Mouse (Mus musculus): ENCODE results near the gene Nckipsd. TPM values are rescaled to one million over a fixed set of nuclear protein-coding genes. Genes with fewer than 3 reads are reported as not detected.

The Nckipsd gene
- total RNA-seq, 1 experiment = 17.4 TPM

- Histone ChIP-seq H3K36me3 (ENCODE audit: control insufficient read depth, insufficient read depth, low read length, poor library complexity, severe bottlenecking) (no peaks in the 10 kb centered on the region), H3K9ac (ENCODE audit: insufficient read depth, low read depth, low read length, poor library complexity, severe bottlenecking) (no peak overlapping the region), H3K4me1 (ENCODE audit: control insufficient read depth in 2 of 2, insufficient read depth in 2 of 2, low read length in 2 of 2, poor library complexity in 1 of 2) (peaks cover 0 to 2% of the 10 kb centered on the region in 2 experiments; a peak in 1 of 4 replicates), H3K9me3 (ENCODE audit: control insufficient read depth, insufficient read depth, low read depth, low read length) (no peaks in the 10 kb centered on the region), H3K27ac (ENCODE audit: insufficient read depth, low read depth, low read length, poor library complexity, severe bottlenecking) (no peak overlapping the region), H3K4me3 (ENCODE audit: insufficient read depth in 1 of 2, low read depth in 1 of 2, low read length in 2 of 2, poor library complexity in 1 of 2, severe bottlenecking in 1 of 2) (no peak overlapping the region)
- in situ Hi-C loops (cut with MboI; ENCODE audit: low sequenced_read_pairs in 2 of 2, unreplicated experiment in 2 of 2) = no loop called here
- TF ChIP-seq HCFC1 (IDR thresholded peaks at IDR 0.05; ENCODE audit: borderline replicate concordance, insufficient read depth, low read length) (no peak), ZC3H11A (IDR thresholded peaks at IDR 0.05; ENCODE audit: borderline replicate concordance, low read depth, low read length) (no peak), ZNF384 (IDR thresholded peaks at IDR 0.05; ENCODE audit: low read depth, low read length) (no peak), CHD2 (IDR thresholded peaks at IDR 0.05; ENCODE audit: low read depth, low read length) (no peak)
- no peak for DNase-seq (ENCODE audit: low read depth, low spot score)
These were observed 21.1 kb upstream of the Nckipsd start for GRCm38 (mm10) chr9:108787080-108787479.

GRCm38 (mm10) chr9:108788713-108789112 lies 19.5 kb upstream of the Nckipsd start:
- H3K4me3 ChIP-seq (ENCODE audit: insufficient read depth in 1 of 2, low read depth in 1 of 2, low read length in 2 of 2, poor library complexity in 1 of 2, severe bottlenecking in 1 of 2) = no peak overlapping the region
- in situ Hi-C loops (cut with MboI; ENCODE audit: low sequenced_read_pairs in 2 of 2, unreplicated experiment in 2 of 2) = no loop called here
- no peak for DNase-seq (ENCODE audit: low read depth, low spot score)
- H3K27ac ChIP-seq (ENCODE audit: insufficient read depth, low read depth, low read length, poor library complexity, severe bottlenecking) = no peak overlapping the region
- H3K4me1 ChIP-seq (ENCODE audit: control insufficient read depth in 2 of 2, insufficient read depth in 2 of 2, low read length in 2 of 2, poor library complexity in 1 of 2) = peaks cover 2 to 3% of the 10 kb centered on the region in 2 experiments; a peak in 1 of 4 replicates
- H3K9ac ChIP-seq (ENCODE audit: insufficient read depth, low read depth, low read length, poor library complexity, severe bottlenecking) = no peak overlapping the region
- TF ChIP-seq CHD2 (IDR thresholded peaks at IDR 0.05; ENCODE audit: low read depth, low read length) (no peak), HCFC1 (IDR thresholded peaks at IDR 0.05; ENCODE audit: borderline replicate concordance, insufficient read depth, low read length) (no peak), ZNF384 (IDR thresholded peaks at IDR 0.05; ENCODE audit: low read depth, low read length) (no peak), ZC3H11A (IDR thresholded peaks at IDR 0.05; ENCODE audit: borderline replicate concordance, low read depth, low read length) (no peak), MAFK (IDR thresholded peaks at IDR 0.05; ENCODE audit: insufficient read depth, low read depth, low read length) (no peak)
- no peaks in the 10 kb centered on the region for H3K36me3 ChIP-seq (ENCODE audit: control insufficient read depth, insufficient read depth, low read length, poor library complexity, severe bottlenecking)
- H3K9me3 ChIP-seq (ENCODE audit: control insufficient read depth, insufficient read depth, low read depth, low read length) = no peaks in the 10 kb centered on the region

- peaks cover 4% of the 10 kb centered on the region; the same call in 1 of the 2 replicates for H3K36me3 ChIP-seq (ENCODE audit: control insufficient read depth, insufficient read depth, low read length, poor library complexity, severe bottlenecking)
- peaks cover 2 to 13% of the 10 kb centered on the region in 2 experiments; a peak in 2 of 4 replicates for H3K4me1 ChIP-seq (ENCODE audit: control insufficient read depth in 2 of 2, insufficient read depth in 2 of 2, low read length in 2 of 2, poor library complexity in 1 of 2)
- no peaks in the 10 kb centered on the region for H3K9me3 ChIP-seq (ENCODE audit: control insufficient read depth, insufficient read depth, low read depth, low read length)
- H3K4me3 ChIP-seq (ENCODE audit: insufficient read depth in 1 of 2, low read depth in 1 of 2, low read length in 2 of 2, poor library complexity in 1 of 2, severe bottlenecking in 1 of 2) = no peak overlapping the region
- H3K27ac ChIP-seq (ENCODE audit: insufficient read depth, low read depth, low read length, poor library complexity, severe bottlenecking) = no peak overlapping the region
- no peak overlapping the region for H3K9ac ChIP-seq (ENCODE audit: insufficient read depth, low read depth, low read length, poor library complexity, severe bottlenecking)
- in situ Hi-C loops (cut with MboI; ENCODE audit: low sequenced_read_pairs in 2 of 2, unreplicated experiment in 2 of 2) = no loop called here
- no peak for DNase-seq (ENCODE audit: low read depth, low spot score)
- TF ChIP-seq MAFK (IDR thresholded peaks at IDR 0.05; ENCODE audit: insufficient read depth, low read depth, low read length) = no peak
- TF ChIP-seq ZC3H11A (IDR thresholded peaks at IDR 0.05; ENCODE audit: borderline replicate concordance, low read depth, low read length) = no peak
- TF ChIP-seq CHD2 (IDR thresholded peaks at IDR 0.05; ENCODE audit: low read depth, low read length) = no peak
- no peak for TF ChIP-seq ZNF384 (IDR thresholded peaks at IDR 0.05; ENCODE audit: low read depth, low read length)
- no peak for TF ChIP-seq HCFC1 (IDR thresholded peaks at IDR 0.05; ENCODE audit: borderline replicate concordance, insufficient read depth, low read length)
These were observed 15.9 kb upstream of the Nckipsd start for GRCm38 (mm10) chr9:108792307-108792706.

GRCm38 (mm10) chr9:108792730-108793129 lies 15.4 kb upstream of the Nckipsd start:
- peaks cover 2 to 13% of the 10 kb centered on the region in 2 experiments; a peak in 2 of 4 replicates for H3K4me1 ChIP-seq (ENCODE audit: control insufficient read depth in 2 of 2, insufficient read depth in 2 of 2, low read length in 2 of 2, poor library complexity in 1 of 2)
- in situ Hi-C loops (cut with MboI; ENCODE audit: low sequenced_read_pairs in 2 of 2, unreplicated experiment in 2 of 2) = no loop called here
- H3K4me3 ChIP-seq (ENCODE audit: insufficient read depth in 1 of 2, low read depth in 1 of 2, low read length in 2 of 2, poor library complexity in 1 of 2, severe bottlenecking in 1 of 2) = no peak overlapping the region
- TF ChIP-seq ZNF384 (IDR thresholded peaks at IDR 0.05; ENCODE audit: low read depth, low read length) (no peak), HCFC1 (IDR thresholded peaks at IDR 0.05; ENCODE audit: borderline replicate concordance, insufficient read depth, low read length) (no peak), MAFK (IDR thresholded peaks at IDR 0.05; ENCODE audit: insufficient read depth, low read depth, low read length) (no peak), CHD2 (IDR thresholded peaks at IDR 0.05; ENCODE audit: low read depth, low read length) (no peak), ZC3H11A (IDR thresholded peaks at IDR 0.05; ENCODE audit: borderline replicate concordance, low read depth, low read length) (no peak)
- no peaks in the 10 kb centered on the region for H3K9me3 ChIP-seq (ENCODE audit: control insufficient read depth, insufficient read depth, low read depth, low read length)
- H3K9ac ChIP-seq (ENCODE audit: insufficient read depth, low read depth, low read length, poor library complexity, severe bottlenecking) = no peak overlapping the region
- no peak overlapping the region for H3K27ac ChIP-seq (ENCODE audit: insufficient read depth, low read depth, low read length, poor library complexity, severe bottlenecking)
- peaks cover 5% of the 10 kb centered on the region; the same call in 1 of the 2 replicates for H3K36me3 ChIP-seq (ENCODE audit: control insufficient read depth, insufficient read depth, low read length, poor library complexity, severe bottlenecking)
- no peak for DNase-seq (ENCODE audit: low read depth, low spot score)

GRCm38 (mm10) chr9:108795281-108795680 lies 12.9 kb upstream of the Nckipsd start:
- Histone ChIP-seq H3K9me3 (ENCODE audit: control insufficient read depth, insufficient read depth, low read depth, low read length) (no peaks in the 10 kb centered on the region), H3K4me3 (ENCODE audit: insufficient read depth in 1 of 2, low read depth in 1 of 2, low read length in 2 of 2, poor library complexity in 1 of 2, severe bottlenecking in 1 of 2) (no peak overlapping the region), H3K36me3 (ENCODE audit: control insufficient read depth, insufficient read depth, low read length, poor library complexity, severe bottlenecking) (peaks cover 13% of the 10 kb centered on the region), H3K27ac (ENCODE audit: insufficient read depth, low read depth, low read length, poor library complexity, severe bottlenecking) (no peak overlapping the region), H3K9ac (ENCODE audit: insufficient read depth, low read depth, low read length, poor library complexity, severe bottlenecking) (no peak overlapping the region), H3K4me1 (ENCODE audit: control insufficient read depth in 2 of 2, insufficient read depth in 2 of 2, low read length in 2 of 2, poor library complexity in 1 of 2) (peaks cover 2 to 13% of the 10 kb centered on the region in 2 experiments; a peak in 2 of 4 replicates)
- no peak for DNase-seq (ENCODE audit: low read depth, low spot score)
- no peak for TF ChIP-seq MAFK (IDR thresholded peaks at IDR 0.05; ENCODE audit: insufficient read depth, low read depth, low read length)
- TF ChIP-seq HCFC1 (IDR thresholded peaks at IDR 0.05; ENCODE audit: borderline replicate concordance, insufficient read depth, low read length) = no peak
- TF ChIP-seq CHD2 (IDR thresholded peaks at IDR 0.05; ENCODE audit: low read depth, low read length) = no peak
- no peak for TF ChIP-seq ZNF384 (IDR thresholded peaks at IDR 0.05; ENCODE audit: low read depth, low read length)
- TF ChIP-seq ZC3H11A (IDR thresholded peaks at IDR 0.05; ENCODE audit: borderline replicate concordance, low read depth, low read length) = no peak
- in situ Hi-C loops (cut with MboI; ENCODE audit: low sequenced_read_pairs in 2 of 2, unreplicated experiment in 2 of 2) = no loop called here
